Mouse (Mus musculus) monocyte, adult 5-6 weeks (primary cell): ENCODE measurements at regions not wholly inside any gene's neighbourhood (a gene's known extent, or its start where the extent isn't known, plus 50 kb on each side); places are given as distances from the start of the nearest gene placed in this dataset.

Experiments used
- ATAC-seq: fragments of 153-309, 156-312 bp; replicated peaks from 2 replicates; pipeline ENCODE4 v1.8.0; 2017; ENCODE audit warnings: mild to moderate bottlenecking; ENCODE audit not compliant: low TSS enrichment, insufficient number of reproducible peaks, severe bottlenecking, poor library complexity, low FRiP score

DNA sequence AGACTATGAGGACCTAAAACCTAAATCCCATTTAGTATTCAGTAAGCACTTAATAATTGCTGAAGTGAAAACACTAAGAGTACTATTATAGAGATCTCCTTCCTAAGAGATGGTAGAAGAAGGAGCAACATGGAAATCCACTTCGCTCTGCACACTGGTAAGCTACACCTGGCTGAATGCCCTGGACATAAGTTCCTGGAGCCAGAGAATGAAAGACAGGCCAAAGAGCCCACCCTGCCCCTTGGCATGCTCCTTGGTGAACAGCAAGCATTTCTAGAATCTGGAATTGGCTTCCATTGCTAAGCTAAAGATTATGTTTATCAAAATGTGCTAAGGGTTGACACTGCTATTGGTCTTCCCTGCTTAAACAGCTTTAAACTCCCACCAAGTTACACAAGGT is 137.3 kb downstream of the 1190002N15Rik start:
- ATAC-seq: no peak

DNA sequence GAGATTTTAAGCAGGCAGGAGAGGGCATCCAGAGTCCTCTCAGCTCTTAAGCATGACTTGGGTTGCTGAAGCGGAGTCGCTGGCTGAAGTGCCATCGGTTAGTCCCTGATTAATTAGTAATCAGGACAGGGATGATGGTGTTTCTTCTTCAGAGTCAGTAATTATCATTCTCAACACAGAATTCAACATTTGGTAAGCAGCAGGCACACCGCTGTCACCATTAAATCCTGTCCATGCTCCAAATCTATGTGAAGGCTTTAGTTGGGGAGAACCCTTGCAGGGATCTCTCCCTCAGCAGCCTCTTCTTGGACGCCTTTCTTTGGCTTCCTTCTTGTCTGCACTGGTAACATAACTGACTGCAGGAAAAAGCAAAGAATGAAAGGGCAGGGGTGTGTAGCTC is 142.7 kb downstream of the 1190002N15Rik start:
- no peak for ATAC-seq

DNA sequence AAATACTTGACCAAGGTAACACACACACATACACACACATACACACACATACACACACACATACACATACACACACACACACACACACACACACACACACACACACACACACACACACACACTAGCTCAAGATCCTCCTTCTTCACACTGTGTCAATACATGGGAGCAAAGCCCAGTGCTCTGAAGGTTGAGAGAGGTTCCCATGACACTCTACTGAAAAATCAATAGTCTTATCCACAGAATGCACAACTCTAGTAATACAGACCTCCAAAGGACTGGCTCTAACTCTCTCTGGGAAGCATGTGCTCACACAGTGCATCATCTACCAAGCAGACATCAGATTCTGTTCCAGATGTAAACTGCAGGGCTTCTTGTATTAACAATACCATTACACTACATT is 151.7 kb downstream of the 1190002N15Rik start:
- no peak for ATAC-seq

DNA sequence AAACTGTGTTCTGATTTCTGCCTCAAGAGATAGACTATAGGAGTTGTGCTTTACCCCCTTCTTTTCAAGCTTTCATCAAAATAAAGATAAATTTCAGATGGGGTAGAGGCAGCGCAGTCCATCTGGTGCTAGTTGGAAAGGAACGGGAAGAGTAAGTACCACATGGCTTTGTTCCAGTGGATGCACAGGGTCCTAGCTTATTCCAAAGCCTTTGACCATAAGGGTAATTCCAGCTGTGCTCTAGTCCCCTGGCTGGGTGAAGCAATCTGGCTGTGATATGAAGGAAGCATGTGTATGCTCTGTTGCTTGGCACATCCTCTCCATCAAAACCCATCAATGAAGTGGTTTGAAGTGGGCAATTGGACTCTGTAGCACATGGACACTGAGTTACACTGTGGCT is 155.6 kb downstream of the 1190002N15Rik start:
- ATAC-seq: no peak

DNA sequence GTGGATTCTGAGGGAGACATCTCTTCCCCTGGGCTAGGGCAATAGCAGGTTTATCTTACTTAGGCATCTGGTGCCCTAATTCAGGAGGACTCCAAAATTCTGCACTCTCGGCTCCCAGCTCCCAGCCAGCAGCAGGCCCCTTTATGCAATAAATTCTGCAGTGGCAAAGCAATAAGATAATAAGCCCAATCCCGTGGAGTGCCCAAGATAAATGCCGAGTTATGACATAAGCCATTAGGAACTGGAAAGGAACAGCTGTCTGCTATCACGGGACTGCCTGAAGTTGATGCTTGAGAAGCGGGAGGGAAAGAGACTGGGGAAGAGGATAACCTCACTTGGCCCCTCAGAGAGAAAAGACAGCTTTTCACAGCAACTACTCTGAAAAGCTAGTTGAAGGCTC is 159.0 kb downstream of the 1190002N15Rik start:
- ATAC-seq: no peak

DNA sequence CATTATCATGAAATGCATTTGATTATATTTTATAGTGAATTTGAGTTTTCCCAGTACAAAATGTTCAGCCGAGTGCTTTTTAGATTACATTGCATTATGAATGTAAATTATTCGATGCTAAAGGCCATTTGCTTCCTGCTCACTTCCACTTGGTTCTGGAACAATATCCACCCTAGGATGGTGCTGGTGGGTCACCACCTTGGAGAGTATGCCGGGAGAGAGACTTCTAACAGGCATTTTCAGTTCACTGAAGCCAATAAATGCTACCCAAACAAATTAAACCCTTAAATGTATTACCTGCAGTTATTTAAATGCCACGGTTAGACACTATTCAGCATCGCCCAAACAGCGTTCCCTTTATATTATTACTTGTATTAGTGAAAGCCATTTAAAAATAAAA is 159.6 kb downstream of the 1190002N15Rik start:
- ATAC-seq: no peak

DNA sequence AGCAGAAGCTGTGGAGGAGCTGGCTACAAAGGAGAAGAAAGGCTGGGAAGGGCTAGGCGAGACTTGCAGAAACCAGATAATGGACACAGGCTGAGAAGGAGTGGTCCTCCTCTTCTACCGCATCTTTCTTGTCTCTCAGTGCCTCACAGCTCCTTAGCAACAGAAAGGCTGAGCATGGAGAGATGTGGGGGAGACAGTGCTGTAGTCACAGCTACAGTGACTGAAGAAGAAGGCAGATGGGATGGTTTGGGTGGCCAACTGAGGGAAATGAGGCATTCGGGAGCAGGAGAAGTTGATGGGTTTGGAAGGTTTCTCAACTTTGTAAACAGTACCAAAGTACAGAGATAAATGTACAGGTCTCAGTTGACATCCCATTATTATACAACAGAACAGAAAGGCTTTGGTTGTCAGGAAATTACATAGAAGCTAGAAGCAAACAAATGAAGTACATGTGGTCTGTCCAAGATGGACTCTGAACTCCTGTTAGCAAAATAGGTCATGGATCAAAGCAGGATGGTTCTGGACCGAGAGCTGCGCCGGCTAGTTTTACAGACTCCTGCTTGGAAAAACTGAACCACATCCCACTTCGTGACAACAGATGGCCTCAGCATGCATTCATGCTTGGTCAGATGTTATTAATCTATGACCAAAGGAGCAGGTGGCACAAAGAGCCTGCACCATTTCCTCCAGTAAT is 160.4 kb downstream of the 1190002N15Rik start:
- no peak for ATAC-seq

DNA sequence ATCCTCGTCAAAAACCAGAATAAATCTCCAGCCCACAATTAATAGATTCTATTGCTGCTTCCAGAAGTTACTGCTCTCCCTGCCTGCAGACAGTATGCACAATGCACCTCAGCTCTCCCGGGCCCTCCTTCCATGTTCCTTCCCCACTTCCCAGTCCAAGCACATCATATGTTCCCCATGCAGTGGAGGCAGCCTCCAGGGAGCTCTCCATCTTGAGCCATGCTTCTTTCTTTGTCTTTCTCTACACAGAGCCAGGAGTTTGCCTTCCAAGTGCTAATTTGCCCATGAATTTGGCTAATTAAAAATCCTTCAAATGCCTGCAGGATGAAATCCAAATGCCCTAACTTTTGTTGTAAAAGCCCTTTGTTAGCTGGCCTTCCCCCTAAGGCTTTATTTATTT is 166.9 kb downstream of the 1190002N15Rik start:
- no peak for ATAC-seq

DNA sequence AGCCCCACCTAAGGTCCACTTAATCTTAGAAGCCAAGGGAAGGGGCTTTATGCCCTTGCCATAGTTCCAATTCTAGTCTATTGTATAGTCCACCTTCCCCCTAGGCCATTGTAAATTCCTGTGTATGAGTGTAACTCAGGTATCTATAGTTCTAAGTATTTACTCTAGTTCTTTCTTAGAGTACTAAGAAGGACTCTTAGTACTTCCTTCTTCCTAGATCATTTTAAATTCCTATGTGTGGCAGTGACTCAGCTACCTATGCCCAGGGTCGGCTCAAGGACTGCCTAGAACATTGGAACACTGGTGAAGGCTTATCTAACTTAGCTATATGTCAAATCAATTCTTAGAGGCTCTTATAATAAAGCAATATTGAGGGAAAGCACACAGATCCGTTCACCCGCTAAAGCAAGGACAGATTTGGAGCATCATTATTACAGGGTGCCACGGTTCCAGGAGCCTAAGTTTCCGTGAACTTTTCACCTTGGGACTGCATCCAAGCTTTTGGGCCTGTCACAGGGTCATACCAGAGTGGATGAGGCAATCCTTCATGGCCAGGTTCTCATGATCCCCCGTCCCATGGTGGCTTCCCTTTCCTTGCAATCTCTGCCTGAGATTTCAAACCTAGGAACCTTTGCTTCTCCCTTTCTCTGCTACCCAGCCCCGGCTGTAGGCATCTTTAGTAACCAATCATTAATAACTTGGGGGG is 169.5 kb downstream of the 1190002N15Rik start:
- no peak for ATAC-seq

DNA sequence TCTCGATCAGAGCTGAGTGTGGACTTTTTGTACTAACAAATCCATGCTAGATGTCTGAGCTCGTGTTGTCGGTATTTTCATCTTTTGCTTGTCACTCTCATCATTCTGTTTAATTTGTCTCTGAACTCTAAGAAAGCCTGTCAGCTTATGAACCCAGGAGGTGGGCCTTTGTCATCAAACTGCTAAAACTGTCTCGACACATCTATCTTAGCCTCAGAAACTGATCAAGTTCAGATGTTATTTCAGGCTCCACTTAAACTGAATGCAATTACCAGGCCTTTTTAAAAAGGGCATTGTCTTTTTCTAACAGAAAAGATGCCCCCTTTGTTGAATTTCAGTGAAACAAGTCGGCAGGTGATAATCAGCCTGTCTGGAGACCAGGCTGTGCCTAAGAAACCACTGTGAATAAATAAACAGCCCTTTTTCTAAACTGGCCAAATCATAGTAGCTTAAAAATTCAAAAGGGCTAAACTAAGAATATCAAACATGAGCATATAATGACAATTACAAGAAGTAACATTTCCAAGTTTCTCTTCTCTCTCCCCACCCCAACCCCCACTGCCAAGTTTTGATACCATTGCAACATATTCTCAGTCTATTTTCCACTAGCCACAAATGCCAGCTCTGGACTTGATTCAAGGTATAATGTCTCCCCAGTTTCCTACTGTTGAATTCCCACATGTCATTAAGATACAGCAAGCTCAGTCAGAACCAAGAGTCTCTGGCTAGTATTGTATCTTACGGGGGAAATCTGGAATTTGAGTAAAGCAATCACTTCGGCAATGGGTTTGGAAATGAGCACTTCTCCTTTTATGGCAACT is 175.8 kb downstream of the 1190002N15Rik start:
- ATAC-seq: no peak

DNA sequence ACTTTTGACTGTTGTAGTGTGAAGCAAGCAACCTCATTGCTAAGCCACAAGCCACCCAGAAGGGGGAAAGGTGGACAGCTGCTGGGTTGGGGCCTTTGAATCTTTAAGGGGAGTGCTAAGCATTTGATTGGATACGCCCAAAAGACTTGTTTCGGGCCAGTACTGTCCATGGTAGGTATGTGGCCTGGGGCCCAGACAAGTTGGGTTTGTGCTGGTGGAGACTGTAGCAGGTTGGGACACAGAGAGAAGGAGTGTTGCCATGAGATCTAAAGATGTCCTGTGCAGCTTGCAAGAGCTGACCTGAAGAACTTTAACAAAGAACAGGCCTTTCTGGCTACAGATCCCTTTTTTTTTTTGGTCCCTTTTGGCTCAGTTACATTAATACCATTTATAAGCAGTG is 176.9 kb downstream of the 1190002N15Rik start:
- no peak for ATAC-seq

DNA sequence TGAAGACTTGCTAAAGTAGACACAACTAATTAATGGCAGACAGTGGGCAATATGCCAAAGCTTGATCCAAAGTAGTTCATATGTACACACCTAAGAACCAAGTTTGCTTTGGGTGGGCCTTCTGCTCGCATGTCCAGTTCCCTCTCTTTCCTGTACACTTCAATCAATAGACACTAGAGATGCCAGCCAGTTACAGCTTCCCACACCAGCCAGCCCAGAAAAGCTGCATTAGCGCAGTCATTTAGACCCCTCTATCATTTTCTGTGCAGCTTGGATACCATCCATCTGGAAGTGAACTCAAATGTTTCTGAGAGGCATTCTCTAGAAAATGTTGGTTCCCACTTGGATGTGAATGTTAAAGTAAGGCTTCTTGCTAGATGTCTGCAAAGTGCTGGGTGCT is 179.7 kb downstream of the 1190002N15Rik start:
- no peak for ATAC-seq

DNA sequence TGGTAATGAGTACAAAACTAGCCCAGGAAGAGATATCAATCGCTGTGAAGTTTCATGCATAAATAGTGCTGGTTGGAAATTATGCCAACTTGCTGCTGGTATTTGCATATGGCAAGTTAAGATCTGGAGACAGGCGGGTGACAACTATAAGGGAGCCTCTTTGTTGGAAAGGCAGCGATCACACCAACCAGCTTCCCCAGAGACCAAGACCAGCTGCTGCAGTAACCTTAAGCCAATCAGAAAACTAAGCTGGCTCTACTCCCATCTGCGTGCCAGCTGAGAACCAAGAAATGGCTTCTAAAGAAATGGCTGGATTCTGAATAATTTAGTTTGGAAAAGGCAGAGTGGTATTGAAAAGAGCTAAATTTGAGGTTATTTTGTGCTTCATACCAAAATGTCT is 195.9 kb downstream of the 1190002N15Rik start:
- no peak for ATAC-seq

DNA sequence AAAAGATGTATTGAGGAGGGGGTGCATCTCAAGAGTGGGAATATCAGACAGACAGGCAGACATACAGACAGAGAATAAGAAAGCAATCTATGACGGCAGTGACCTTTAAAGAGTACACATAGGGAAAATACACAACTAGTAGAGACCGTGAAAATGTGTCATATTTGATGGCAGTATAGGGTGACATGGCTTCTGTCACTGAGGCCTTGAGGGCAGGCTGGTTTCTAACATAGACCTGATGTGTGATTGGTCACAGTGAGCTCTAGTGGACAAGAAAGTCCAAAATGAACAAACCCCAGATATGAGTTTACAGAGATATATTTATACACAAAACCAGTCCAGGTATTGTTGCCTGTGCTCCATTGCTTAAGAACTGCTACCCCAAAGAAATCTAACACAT is 196.3 kb downstream of the 1190002N15Rik start:
- no peak for ATAC-seq

DNA sequence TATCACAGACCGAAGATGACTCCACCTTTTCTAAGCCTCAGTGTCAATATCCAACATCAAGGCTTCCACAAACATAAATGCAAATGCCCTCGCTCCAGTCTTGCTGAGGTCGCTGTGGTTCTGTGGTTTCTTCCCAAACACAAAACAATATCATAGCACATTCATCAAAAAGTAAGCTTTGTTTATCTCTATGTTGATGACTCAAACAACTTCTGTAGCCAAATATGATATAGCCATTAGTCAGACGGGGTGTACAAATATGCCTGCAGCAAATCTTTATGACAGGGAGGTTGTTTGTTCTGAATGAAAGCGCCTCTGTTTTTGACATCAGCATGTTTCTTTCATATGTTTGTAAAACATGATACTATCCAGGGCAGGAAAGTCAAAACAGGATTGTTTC is 204.4 kb downstream of the 1190002N15Rik start:
- no peak for ATAC-seq

DNA sequence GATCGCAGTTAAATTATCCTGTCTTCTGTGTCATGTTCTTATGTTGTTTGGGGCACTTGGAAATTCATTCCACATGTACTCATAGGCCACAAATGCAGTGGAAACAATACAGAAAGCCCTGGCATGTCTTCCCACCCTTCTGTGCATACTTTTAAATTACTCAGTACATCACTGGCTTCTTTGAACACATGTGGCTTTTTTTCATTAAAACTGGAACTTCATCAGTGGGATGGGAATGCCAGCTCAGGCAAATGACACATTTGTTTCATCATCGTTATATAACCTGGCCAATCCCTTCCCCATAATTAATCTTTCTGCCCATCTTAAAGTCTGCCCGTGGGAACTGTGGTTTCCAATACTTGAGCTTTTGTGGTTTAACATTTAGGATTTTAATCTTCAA is 214.9 kb downstream of the 1190002N15Rik start:
- ATAC-seq: no peak

DNA sequence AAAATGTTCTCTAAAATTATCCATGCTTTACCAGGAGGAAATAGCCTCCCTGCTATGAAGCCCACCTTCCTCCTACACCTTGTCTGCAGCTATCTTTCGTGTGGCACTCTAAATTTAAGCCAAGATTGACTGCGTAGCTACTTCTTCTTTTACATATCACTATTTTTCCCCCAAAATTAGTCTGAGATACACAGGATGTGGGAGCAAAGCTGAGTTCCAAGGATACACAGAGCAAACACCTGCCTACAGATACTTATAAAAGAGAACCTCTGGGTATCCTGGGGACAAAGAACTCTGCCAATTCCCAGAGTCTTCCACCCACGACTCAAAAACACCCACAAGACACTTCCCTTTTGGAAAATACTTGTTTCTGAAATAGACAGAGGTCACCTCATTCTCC is 235.3 kb downstream of the 1190002N15Rik start:
- ATAC-seq: no peak

DNA sequence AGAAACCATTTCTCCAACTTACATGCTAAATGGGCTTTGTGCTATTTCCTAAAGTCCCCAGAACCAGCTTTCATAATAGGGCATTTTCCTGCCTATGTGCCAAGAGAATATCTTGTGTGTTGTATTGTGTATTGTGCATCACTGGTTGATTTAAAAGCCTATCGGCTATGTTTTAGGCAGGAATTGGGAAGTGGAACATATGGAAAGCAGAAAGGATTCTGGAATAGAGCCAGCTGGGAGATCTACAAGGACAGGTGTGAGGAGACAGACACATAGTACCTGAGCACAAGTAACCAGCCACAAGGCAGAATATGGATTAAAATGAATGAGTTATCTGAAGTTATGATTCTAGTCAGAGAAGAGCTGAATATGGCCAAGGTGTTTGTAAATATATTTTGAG is 236.0 kb downstream of the 1190002N15Rik start:
- ATAC-seq: no peak

DNA sequence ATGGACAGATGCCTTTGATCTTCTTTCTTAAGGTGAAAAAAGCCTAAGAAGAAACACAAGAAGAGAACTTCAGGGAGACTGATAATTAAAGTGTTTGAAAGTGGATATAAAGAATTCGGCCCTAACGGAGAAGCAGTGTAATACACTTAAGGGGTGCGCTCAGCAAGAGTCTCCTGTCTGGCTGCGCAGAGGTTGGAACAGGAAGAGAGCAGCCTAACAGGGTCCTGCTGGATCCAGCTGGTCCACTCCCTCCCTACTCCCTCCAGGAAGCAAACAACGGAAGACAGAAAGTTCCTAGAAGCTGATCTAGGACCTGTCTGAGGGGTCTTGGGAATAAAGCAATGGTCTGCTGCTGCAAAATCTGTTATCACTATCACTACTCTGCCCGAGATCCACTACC is 242.4 kb downstream of the 1190002N15Rik start:
- ATAC-seq: no peak

DNA sequence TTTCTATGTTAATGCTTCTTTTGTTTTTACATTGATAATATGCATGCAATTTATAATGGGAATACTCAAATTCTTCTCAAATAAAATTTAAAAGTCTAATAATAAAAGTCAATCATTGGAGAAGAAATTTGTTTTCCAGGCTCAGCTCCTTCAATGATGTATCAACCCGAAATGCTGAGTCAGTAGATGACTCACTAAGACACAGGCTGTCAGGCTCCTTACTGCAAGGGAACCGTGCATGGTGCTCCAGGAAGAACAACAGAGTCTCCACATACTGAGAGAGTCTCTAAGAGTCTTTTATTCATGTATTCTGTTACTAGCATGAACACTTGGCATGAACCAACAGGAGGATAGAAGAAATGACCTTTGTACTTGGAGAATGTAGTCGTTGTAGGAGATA is 245.7 kb downstream of the 1190002N15Rik start:
- no peak for ATAC-seq
